Mouse (Mus musculus): ENCODE measurements at regions not wholly inside any gene's neighbourhood (a gene's known extent, or its start where the extent isn't known, plus 50 kb on each side); places are given as distances from the start of the nearest gene placed in this dataset.
"Not testable (repeated sequence)": the region's sequence is repeated elsewhere in the genome, so short reads cannot be mapped to it uniquely, and the experiment has no call there.

- intact Hi-C loops (cut with DNase I): no loop called here
- peak; percentile 44 for DNase-seq
Measured at GRCm38 (mm10) chr6:5663433-5664175, 61.8 kb upstream of the Dync1i1 start.

DNA sequence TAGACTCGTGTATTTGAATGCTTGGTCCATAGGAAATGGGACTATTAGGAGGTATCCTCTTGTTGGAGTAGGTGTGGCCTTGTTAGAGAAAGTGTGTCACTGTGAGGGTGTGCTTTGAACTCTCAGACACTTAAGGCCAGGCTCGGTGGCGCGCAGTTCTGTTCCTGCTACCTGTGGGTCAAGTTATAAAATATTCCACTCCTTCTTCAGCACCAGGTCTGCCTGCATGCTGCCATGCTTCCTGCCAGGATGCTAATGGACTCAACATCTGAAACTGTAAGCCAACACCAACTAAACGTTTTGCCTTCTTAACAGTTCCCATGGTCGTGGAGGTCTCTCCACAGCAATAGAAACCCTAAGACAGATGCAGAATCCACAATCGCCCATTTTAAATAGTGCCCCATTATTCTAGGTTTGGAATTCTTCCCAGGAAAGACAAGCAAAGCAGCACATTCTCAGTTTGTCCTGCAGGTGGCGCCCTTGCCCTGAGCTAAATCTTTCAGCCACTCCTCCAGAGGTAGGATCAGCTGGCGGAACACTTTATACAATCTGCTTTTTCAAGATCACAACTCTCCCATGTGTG, 80.2 kb upstream of the Dync1i1 start:
- DNase-seq: peak; percentile 80
- intact Hi-C loops (cut with DNase I): loop anchor here (1.0 to 2.0 kb wide), 2 partner anchors 157 to 1242 kb away; no protein-coding TSS in a partner anchor

GRCm38 (mm10) chr6:5634222-5634621, 91.2 kb upstream of the Dync1i1 start:
- no peak for DNase-seq
- intact Hi-C loops (cut with DNase I): no loop called here

GRCm38 (mm10) chr6:5633036-5633708, 92.3 kb upstream of the Dync1i1 start:
- peak; percentile 58 for DNase-seq
- intact Hi-C loops (cut with DNase I): no loop called here

GRCm38 (mm10) chr6:5624085-5624484, 101.4 kb upstream of the Dync1i1 start:
- no peak for DNase-seq
- intact Hi-C loops (cut with DNase I): no loop called here

GRCm38 (mm10) chr6:5621582-5621981, 103.9 kb upstream of the Dync1i1 start:
- intact Hi-C loops (cut with DNase I): no loop called here
- DNase-seq: no peak

GRCm38 (mm10) chr6:5594011-5594410, 97.9 kb upstream of the Pdk4 start:
- intact Hi-C loops (cut with DNase I): no loop called here
- DNase-seq: no peak

DNA sequence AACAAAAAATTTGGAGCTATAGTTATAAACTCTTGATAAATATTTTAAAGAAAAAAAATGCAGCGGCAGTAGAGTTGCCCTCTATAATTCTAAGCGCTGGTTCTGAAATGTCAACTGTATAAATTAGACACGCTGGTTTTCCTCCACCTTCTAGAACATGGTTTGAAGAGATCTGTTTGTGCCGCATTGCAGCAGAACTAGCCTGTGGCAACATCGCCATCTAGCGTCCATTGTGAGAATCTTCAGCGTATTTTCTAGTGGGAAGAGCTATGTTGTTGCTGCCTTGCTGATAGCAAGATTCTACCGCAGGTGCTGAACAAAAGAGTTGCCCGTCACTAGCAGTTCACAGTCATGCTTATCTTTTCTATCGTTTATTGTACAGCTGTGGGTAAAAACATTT, 93.5 kb upstream of the Pdk4 start:
- peak; percentile 41 for DNase-seq
- intact Hi-C loops (cut with DNase I): loop anchor here (2.0 kb wide), 1 partner anchor 179 kb away; no protein-coding TSS in a partner anchor

DNA sequence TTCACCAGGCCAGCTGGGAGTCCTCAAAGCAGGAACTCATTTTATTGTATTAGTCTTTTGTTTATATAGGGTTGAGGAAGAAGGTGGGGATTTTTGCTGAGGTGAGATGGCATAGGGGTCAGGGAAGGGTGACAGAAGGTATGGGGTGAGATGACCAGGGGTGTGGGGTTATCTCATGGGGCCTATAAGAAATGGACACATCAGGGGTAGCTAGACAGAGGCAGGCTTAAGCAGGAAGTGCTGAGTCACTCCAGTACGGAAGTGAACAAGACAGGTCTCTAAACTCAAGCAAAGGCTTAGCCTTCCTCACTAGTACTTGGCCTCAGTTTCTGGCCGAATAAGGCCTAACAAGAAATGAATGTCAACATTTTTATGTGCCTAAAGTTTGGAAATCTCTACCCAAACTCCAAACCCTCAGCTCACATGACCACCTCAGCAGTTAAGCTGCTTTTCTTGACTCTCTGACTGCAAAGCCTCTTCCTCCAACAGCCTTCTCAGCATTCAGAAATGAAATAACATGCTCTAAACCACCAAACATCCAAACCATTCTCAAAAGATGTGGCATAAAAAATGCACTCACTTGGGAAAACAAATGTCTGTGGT, 86.9 kb upstream of the Pdk4 start:
- intact Hi-C loops (cut with DNase I): no loop called here
- no peak for DNase-seq

DNA sequence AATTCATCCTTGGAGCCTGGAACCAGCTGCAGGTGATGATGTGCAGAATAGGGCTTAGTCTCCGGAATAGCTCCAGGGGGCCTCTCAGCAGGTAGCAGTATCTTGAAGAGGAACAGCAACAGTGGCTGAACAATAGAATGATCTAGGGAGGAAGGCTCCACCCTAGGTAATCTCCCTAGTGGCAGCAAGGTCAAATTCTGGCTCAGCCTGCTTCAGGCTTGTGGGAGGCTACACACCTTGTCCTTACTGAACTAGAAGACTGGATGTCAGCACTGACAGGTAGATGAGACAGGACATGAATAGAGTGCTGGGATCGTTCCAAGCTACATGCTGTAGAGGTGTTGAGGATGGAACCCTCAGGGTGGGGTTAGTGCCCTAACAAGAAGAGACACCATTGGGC, 80.8 kb upstream of the Pdk4 start:
- DNase-seq; intact Hi-C loops (cut with DNase I): not testable (repeated sequence)

DNA sequence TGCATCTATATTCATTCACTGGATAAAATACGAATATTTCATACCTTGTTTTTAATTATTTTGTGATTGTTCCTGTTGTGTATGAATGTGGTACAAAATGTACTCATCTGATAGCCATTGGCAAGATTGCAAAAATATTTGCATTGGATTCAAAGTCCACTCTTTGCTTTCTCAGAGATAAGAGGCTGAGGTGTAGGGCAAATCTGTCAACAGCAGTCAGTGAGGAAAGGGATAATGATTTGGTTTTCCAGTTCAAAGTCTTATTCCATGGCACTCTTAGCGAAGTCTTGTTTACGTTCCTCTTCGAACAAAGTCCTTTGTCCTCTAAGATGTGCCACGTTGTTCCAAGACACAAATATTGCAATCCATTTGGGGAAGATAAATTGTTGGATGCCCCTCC, 70.5 kb upstream of the Pdk4 start:
- no peak for DNase-seq
- intact Hi-C loops (cut with DNase I): no loop called here

DNA sequence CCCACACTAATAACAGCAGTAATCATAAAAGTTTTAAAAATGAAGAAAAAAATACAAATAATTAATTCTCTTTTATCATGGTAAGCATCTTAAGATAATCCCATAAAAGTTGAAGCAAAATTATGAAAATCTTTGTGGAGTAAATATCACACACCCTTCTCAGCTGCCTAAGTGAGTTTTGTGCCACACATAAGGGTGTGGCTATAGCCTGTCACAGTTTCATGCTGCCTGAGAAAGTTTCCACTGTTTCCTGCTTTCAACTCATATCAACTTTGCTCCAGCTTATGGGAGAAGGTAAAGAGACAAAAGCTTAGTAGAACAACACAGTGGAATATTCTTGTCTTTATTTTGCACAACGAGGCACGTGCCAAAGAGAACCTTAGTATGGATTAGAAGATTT, 68.9 kb upstream of the Pdk4 start:
- DNase-seq: no peak
- intact Hi-C loops (cut with DNase I): no loop called here

- DNase-seq: no peak
- intact Hi-C loops (cut with DNase I): no loop called here
Measured at GRCm38 (mm10) chr6:5553703-5554394, 57.7 kb upstream of the Pdk4 start.

- DNase-seq: no peak
- intact Hi-C loops (cut with DNase I): no loop called here
Measured at GRCm38 (mm10) chr6:5550067-5550466, 54.0 kb upstream of the Pdk4 start.
